Mouse (Mus musculus) E14TG2a.4 (cell line): ENCODE measurements around the gene Gadd45b.
A peak's percentile ranks its signal among the peaks of the same experiment; 100 is the strongest.

ENCODE experiments used
- H3K27me3 ChIP-seq: 2 replicates; pipeline ENCODE4 v1.6.1; 2014; ENCODE audit warnings: low read length, control low read depth; ENCODE audit not compliant: insufficient read depth
- H3K36me3 ChIP-seq: 2 replicates; pipeline ENCODE4 v1.6.1; 2014; ENCODE audit warnings: low read length, control low read depth; ENCODE audit not compliant: insufficient read depth
- H3K4me1 ChIP-seq: replicated peaks from 2 replicates; pipeline ENCODE4 v1.6.1; 2014; ENCODE audit warnings: low read depth, low read length, control low read depth
- H3K4me3 ChIP-seq: replicated peaks from 2 replicates; pipeline ENCODE4 v1.5.1; 2014; ENCODE audit warnings: mild to moderate bottlenecking, low read length
- H3K9me3 ChIP-seq: 2 replicates; pipeline ENCODE4 v1.6.1; 2014; ENCODE audit warnings: low read length, control low read depth
- CTCF ChIP-seq: conservative IDR thresholded peaks from 2 replicates; pipeline ENCODE4 v1.5.1; 2014; ENCODE audit warnings: low read length
- NANOG ChIP-seq: IDR thresholded peaks from 2 replicates; pipeline ENCODE4 v1.6.1; 2014; ENCODE audit warnings: borderline replicate concordance, low read length, mixed read lengths
- POU5F1 ChIP-seq: IDR thresholded peaks from 2 replicates; pipeline ENCODE4 v1.6.1; 2014; ENCODE audit warnings: low read length, borderline replicate concordance

Gadd45b gene

GRCm38 (mm10) chr10:80904709-80905108, 25.2 kb upstream of the Gadd45b start:
- peaks cover 86% of the 10 kb centered on the region for H3K36me3 ChIP-seq
- H3K9me3 ChIP-seq = no peaks in the 10 kb centered on the region
- no peaks in the 10 kb centered on the region for H3K27me3 ChIP-seq
- peaks cover 74% of the 10 kb centered on the region for H3K4me1 ChIP-seq
- H3K4me3 ChIP-seq = peak overlapping the region; percentile 54
- TF ChIP-seq NANOG (no peak), CTCF (no peak), POU5F1 (no peak)

DNA sequence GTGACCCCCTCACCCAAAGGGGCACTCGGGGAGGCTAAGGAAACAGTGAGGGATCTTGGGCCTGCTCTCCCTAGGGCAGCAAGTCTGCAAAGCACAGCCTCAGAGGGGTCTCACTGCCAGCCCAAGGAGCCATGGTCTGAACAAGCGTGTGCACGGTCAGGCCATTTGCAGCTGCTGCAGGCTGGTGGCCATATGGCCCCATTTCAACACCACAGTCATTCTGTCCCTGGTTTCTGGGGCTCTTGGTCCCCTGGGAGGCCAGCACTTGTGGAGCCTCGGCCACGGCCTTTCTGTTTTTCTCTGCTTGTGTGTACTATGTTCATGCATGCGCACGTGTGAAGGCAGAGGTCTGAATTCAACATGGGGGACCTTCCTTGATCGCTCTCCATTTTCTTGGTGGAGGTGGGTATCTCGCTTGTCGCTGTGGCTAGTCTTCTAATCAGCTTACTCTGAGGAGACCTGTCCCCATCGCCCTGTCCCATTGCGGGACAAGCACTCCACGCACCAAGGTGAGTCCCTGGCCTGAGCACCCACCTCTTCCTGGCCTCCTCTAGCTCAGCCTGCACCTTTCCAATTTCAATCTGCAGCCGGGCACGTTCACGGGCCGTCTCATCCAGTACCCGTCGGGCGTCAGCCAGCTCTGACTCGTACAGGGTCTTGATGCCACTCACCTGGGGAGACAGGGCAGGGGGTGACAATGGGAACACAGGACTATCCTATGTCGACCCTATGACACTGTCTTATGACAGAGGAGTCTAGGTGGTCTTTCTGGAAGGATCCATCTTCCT, 20.3 kb upstream of the Gadd45b start:
- H3K4me3 ChIP-seq = no peak overlapping the region
- H3K27me3 ChIP-seq = no peaks in the 10 kb centered on the region
- TF ChIP-seq CTCF (no peak), NANOG (no peak), POU5F1 (no peak)
- H3K4me1 ChIP-seq = peaks cover 65% of the 10 kb centered on the region
- peaks cover 94% of the 10 kb centered on the region for H3K36me3 ChIP-seq
- H3K9me3 ChIP-seq = no peaks in the 10 kb centered on the region

GRCm38 (mm10) chr10:80911354-80911753, 18.5 kb upstream of the Gadd45b start:
- peaks cover 63% of the 10 kb centered on the region for H3K4me1 ChIP-seq
- H3K9me3 ChIP-seq = no peaks in the 10 kb centered on the region
- peaks cover 94% of the 10 kb centered on the region for H3K36me3 ChIP-seq
- no peak overlapping the region for H3K4me3 ChIP-seq
- no peaks in the 10 kb centered on the region for H3K27me3 ChIP-seq
- TF ChIP-seq POU5F1 (no peak), CTCF (no peak), NANOG (no peak)

DNA sequence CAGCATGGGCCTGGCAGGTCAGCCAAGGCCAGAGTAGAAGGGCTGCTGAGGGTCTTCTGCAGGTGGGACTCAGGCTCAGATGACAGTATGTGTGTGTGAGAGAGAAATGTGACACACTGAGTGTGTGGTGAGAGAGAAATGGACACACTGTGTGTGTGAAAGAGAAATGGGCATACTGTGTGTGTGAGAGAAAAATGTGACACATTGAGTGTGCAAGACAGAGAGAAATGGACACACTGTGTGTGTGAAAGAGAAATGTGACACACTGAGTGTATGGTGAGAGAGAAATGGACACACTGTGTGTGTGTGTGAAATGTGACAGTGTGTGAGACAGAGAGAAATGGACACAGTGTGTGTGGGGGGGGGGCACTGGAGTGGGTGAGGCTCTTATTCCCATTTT, 18.0 kb upstream of the Gadd45b start:
- Histone ChIP-seq H3K36me3 (peaks cover 97% of the 10 kb centered on the region), H3K4me1 (peaks cover 67% of the 10 kb centered on the region), H3K9me3 (no peaks in the 10 kb centered on the region), H3K27me3 (no peaks in the 10 kb centered on the region), H3K4me3 (no peak overlapping the region)
- TF ChIP-seq POU5F1 = no peak
- no peak for TF ChIP-seq CTCF
- no peak for TF ChIP-seq NANOG

- Histone ChIP-seq H3K9me3 (no peaks in the 10 kb centered on the region), H3K4me1 (peaks cover 56% of the 10 kb centered on the region), H3K36me3 (peaks cover 82% of the 10 kb centered on the region), H3K4me3 (no peak overlapping the region), H3K27me3 (no peaks in the 10 kb centered on the region)
- TF ChIP-seq CTCF = no peak
- no peak for TF ChIP-seq POU5F1
- TF ChIP-seq NANOG = no peak
Measured at GRCm38 (mm10) chr10:80913364-80914011, 16.4 kb upstream of the Gadd45b start.

DNA sequence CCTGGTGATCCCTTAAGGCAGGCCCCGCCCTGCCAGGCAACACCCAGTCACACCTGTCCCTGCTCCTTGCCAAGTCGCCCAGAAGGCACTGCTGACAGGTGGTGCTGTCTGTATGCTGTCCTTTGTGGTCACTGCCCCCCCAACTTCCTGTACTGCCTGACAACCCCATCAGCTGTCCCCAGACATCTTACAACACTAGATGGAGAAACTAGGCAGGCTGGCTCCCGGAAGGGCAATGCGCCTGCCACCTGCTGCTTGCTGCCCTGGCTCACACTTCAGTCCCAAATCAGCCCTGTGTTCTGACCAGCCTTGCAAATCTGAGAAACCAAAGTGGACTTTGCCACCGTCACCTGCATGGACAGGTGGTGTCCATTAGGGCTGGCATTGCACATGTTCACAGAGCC, 15.6 kb upstream of the Gadd45b start:
- TF ChIP-seq NANOG (no peak), CTCF (no peak), POU5F1 (no peak)
- Histone ChIP-seq H3K9me3 (no peaks in the 10 kb centered on the region), H3K4me1 (peaks cover 53% of the 10 kb centered on the region), H3K36me3 (peaks cover 74% of the 10 kb centered on the region), H3K27me3 (no peaks in the 10 kb centered on the region), H3K4me3 (no peak overlapping the region)

- Histone ChIP-seq H3K36me3 (peaks cover 64% of the 10 kb centered on the region), H3K4me1 (peaks cover 51% of the 10 kb centered on the region), H3K27me3 (no peaks in the 10 kb centered on the region), H3K9me3 (no peaks in the 10 kb centered on the region), H3K4me3 (no peak overlapping the region)
- no peak for TF ChIP-seq POU5F1
- TF ChIP-seq NANOG = no peak
- TF ChIP-seq CTCF = no peak
Measured at GRCm38 (mm10) chr10:80915260-80915659, 14.6 kb upstream of the Gadd45b start.

DNA sequence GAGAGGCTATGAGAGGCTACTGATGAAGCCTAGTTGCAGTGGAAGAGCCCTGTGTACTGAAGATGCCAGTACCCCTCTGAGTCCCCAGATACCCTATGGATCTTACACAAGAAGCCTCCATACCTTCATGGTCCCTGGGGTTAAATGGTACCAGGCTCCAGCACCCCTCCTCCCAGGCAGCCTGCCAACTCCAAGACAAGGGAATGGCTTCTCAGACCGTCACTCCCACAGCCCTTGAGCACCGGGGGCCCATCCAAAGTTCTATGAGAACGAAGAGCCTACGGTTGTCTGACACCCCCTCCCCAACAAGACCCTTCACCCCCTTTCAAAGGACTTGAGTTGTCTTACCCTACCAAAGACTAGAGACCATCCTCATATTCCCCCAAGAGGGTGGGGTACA, 14.1 kb upstream of the Gadd45b start:
- peaks cover 60% of the 10 kb centered on the region for H3K36me3 ChIP-seq
- H3K4me3 ChIP-seq = no peak overlapping the region
- peaks cover 51% of the 10 kb centered on the region for H3K4me1 ChIP-seq
- no peaks in the 10 kb centered on the region for H3K9me3 ChIP-seq
- TF ChIP-seq NANOG = no peak
- TF ChIP-seq POU5F1 = no peak
- TF ChIP-seq CTCF = no peak
- no peaks in the 10 kb centered on the region for H3K27me3 ChIP-seq
